Mouse (Mus musculus) erythroid progenitor cell, adult 5-6 weeks (primary cell): ENCODE data around the gene Olfr521. TPM values are rescaled to one million over a fixed set of nuclear protein-coding genes. Genes with fewer than 3 reads are reported as not detected.
"Not testable (repeated sequence)": the region's sequence is repeated elsewhere in the genome, so short reads cannot be mapped to it uniquely, and the experiment has no call there.

Experiments used
- ATAC-seq: replicated peaks from 2 replicates; pipeline ENCODE4 v1.8.0; 2016; ENCODE audit warnings: moderate number of reproducible peaks, mild to moderate bottlenecking, moderate TSS enrichment, inconsistent platforms; ENCODE audit not compliant: poor library complexity, low FRiP score, severe bottlenecking
- total RNA-seq, 2 experiments: library from RNA; stranded (forward) in 1 of 2; stranded (reverse) in 1 of 2; fragments of 150-400 nt in 1 of 2; fragments of 186-747, 209-891 nt in 1 of 2; gene quantifications; 2 replicates each; pipeline versions ENCODE4 v1.2.3 to v1.2.4; 2015 to 2017; ENCODE audit warnings: low replicate concordance in 2 of 2

Olfr521 gene
- total RNA-seq, 2 experiments from 2014 or later, result not detected

- peak; percentile 62 for ATAC-seq
These were observed 40.7 kb downstream of the Olfr521 start for GRCm38 (mm10) chr7:99804033-99804432.

GRCm38 (mm10) chr7:99805340-99805739 lies 42.0 kb downstream of the Olfr521 start:
- ATAC-seq, result no peak

- not testable (repeated sequence) for ATAC-seq
These were observed 43.7 kb downstream of the Olfr521 start for GRCm38 (mm10) chr7:99807043-99807442.

GRCm38 (mm10) chr7:99810814-99811213 lies 47.5 kb downstream of the Olfr521 start:
- ATAC-seq, result no peak

- no peak for ATAC-seq
These were observed 48.4 kb downstream of the Olfr521 start for GRCm38 (mm10) chr7:99811661-99812060.

- peak; percentile 60 for ATAC-seq
These were observed 50.1 kb downstream of the Olfr521 start for GRCm38 (mm10) chr7:99813394-99813793.

GRCm38 (mm10) chr7:99818181-99818725 lies 54.9 kb downstream of the Olfr521 start:
- not testable (repeated sequence) for ATAC-seq

Other genes starting within 250 kb of the Olfr521 start
- gene Arrb1, start 228.0 kb upstream of the Olfr521 start, total RNA-seq (2015; ENCODE audit: low replicate concordance), result 184 TPM in 2 replicates
- 538 and 553 TPM in 2 replicates for gene Arrb1, start 228.0 kb upstream of the Olfr521 start, total RNA-seq (2017; ENCODE audit: low replicate concordance)
- gene Tpbgl, start 136.4 kb upstream of the Olfr521 start, total RNA-seq (2015; ENCODE audit: low replicate concordance), result 0.42 and 1.1 TPM in 2 replicates
- gene Tpbgl, start 136.4 kb upstream of the Olfr521 start, total RNA-seq (2017; ENCODE audit: low replicate concordance), result 0.39 and 0.83 TPM in 2 replicates
- gene Slco2b1, start 52.2 kb upstream of the Olfr521 start, total RNA-seq (2015; ENCODE audit: low replicate concordance), result 4.7 and 8.0 TPM in 2 replicates
- gene Slco2b1, start 52.2 kb upstream of the Olfr521 start, total RNA-seq (2017; ENCODE audit: low replicate concordance), result 4.3 and 5.4 TPM in 2 replicates
- not detected in 2 replicates for gene Olfr520, start 33.2 kb upstream of the Olfr521 start, total RNA-seq (2015; ENCODE audit: low replicate concordance)
- not detected in 2 replicates for gene Olfr520, start 33.2 kb upstream of the Olfr521 start, total RNA-seq (2017; ENCODE audit: low replicate concordance)
- 17.3 and 21.0 TPM in 2 replicates for gene Neu3, start 64.9 kb downstream of the Olfr521 start, total RNA-seq (2015; ENCODE audit: low replicate concordance)
- gene Neu3, start 64.9 kb downstream of the Olfr521 start, total RNA-seq (2017; ENCODE audit: low replicate concordance), result 22.8 and 23.1 TPM in 2 replicates
- not detected in 2 replicates for gene Xrra1, start 95.6 kb downstream of the Olfr521 start, total RNA-seq (2015; ENCODE audit: low replicate concordance)
- 0.90 TPM in 1 of 2 replicates, not detected in the other for gene Xrra1, start 95.6 kb downstream of the Olfr521 start, total RNA-seq (2017; ENCODE audit: low replicate concordance)
- gene Spcs2, start 100.0 kb downstream of the Olfr521 start, total RNA-seq (2015; ENCODE audit: low replicate concordance), result 94.1 and 169 TPM in 2 replicates
- gene Spcs2, start 100.0 kb downstream of the Olfr521 start, total RNA-seq (2017; ENCODE audit: low replicate concordance), result 101 and 153 TPM in 2 replicates
- gene Rnf169, start 216.9 kb downstream of the Olfr521 start, total RNA-seq (2015; ENCODE audit: low replicate concordance), result 1.7 and 3.6 TPM in 2 replicates
- gene Rnf169, start 216.9 kb downstream of the Olfr521 start, total RNA-seq (2017; ENCODE audit: low replicate concordance), result 10.3 and 10.5 TPM in 2 replicates
- gene Chrdl2, start 242.7 kb downstream of the Olfr521 start, total RNA-seq (2015; ENCODE audit: low replicate concordance), result not detected in 2 replicates
- not detected in 2 replicates for gene Chrdl2, start 242.7 kb downstream of the Olfr521 start, total RNA-seq (2017; ENCODE audit: low replicate concordance)